Mouse (Mus musculus) hindlimb bud, embryonic 11.5 days (tissue): Measurements from ENCODE around the gene Trim63.

ENCODE experiments used
- DNase-seq: peaks from one replicate; pipeline ENCODE4 v3.0.0-alpha.2; 2012; ENCODE audit warnings: low read depth, low spot score; ENCODE audit errors: extremely low spot score

Trim63 gene

GRCm38 (mm10) chr4:134298626-134299497 is 16.1 kb upstream of the Trim63 start:
- DNase-seq, result no peak

- DNase-seq, result no peak
Observed at GRCm38 (mm10) chr4:134299498-134299810, 15.5 kb upstream of the Trim63 start.

DNA sequence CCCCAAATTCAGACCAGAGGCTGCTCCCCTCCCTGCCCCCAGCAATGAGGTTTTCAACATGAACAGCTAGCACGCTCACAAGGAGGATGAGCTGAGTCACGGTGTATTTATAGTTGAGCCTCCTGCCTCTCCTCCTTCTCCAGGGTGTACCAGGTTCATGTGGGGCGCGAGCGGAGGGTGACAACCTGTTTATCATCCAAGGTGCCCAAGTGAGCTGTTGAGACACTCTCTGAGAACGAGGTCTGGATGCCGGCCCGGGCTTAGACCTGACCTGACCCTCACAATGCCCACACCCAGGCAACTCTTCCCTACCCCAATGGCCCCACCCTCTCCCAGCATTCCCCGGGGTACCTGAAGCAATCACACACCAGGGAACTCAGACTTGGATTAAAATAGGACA is 14.6 kb upstream of the Trim63 start:
- DNase-seq, result no peak

DNA sequence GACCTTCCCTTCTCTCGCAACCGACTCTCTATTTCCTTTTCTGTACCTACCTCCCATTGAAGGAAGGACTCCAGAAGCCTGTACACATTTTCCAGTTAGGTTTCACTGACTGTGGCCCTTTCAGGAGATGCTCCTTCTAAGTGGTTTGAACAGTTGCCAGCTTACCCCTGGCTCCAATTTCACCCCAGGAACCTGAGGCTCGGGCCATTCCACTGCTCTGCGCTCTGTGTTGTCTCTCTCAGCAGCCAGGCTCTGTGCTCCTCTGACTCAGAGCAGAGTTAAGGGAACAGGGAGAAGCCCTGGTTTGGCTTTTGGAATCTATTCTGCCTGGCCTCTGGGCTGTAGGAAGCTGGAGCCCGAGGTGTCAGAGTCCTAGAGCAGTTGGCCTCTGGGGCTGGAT is 12.8 kb upstream of the Trim63 start:
- no peak for DNase-seq

- no peak for DNase-seq
Observed at GRCm38 (mm10) chr4:134306963-134307362, 8.0 kb upstream of the Trim63 start.

DNA sequence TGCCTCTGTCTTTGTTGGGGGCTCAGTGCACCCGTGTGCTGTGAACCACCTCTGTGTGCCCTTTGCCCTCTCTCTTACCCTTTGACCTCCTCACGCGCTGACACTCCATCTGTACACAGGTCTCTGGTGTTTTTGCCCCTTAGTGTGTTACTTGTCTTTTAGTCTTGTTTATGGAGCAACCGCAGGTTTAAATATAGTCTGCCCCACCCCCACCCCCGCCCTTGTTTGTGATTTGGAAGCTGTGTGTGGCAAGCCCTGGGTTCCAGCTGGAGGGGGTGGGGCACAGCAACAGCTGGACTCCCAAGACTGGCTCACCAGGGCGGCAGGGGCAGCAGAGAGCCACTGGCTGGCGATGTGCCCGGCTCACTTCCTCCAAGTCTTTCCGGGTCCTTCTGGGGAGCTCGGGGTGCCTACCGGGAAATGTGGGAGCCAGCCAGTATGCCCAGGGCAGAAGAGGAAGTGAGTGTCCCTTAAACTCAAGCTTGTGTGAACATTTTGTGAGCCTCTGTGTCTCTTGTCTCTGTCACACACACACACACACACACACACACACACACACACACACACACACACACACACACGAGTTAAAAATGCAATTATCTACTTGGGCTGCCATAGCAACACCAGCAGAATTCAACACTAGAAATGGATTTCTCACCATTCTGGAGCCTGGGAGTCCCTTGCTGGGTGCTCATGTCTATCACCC is 7.4 kb upstream of the Trim63 start:
- no peak for DNase-seq

DNA sequence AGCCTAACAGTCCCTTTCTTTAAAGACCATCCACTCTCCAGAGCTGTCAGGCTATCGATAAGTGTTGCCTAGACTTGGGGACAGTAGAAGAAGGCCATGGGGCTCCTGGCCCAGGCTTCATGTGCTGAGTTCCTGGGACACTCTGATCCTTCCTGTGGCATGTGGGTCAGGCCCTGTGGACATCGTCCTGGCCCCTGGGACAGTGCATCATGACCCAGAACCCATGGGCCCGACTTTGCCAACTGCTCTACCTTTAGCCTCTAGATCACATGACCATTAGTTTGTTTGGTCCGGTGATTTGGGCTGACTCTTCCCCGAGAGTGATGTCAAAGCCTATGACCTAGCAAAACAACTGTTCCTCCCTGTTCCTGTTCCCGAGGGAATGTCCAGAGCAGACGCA is 4.8 kb upstream of the Trim63 start:
- no peak for DNase-seq

- no peak for DNase-seq
Observed at GRCm38 (mm10) chr4:134310656-134311055, 4.3 kb upstream of the Trim63 start.

- DNase-seq, result no peak
Observed at GRCm38 (mm10) chr4:134311784-134312183, 3.1 kb upstream of the Trim63 start.

DNA sequence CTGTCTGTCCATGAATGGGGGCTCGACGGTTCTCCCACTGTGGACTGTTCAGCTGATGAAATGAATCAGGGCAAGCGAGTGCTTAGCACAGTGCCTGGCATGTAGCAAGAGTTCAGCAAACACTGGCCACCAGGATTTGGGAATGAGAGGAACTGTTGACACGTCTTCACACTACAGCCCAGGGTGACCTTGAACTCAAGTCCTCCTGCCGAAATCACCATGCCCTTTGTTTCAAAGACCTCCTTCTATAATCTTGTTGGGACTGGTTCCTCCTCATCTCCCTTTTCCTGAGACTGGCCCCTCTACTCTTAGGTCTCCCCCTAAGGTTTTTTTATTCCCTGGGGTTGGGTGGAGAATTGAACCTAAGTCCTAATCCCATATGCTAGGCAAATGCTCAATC is 2.6 kb upstream of the Trim63 start:
- DNase-seq, result no peak

GRCm38 (mm10) chr4:134312901-134313300 is 2.0 kb upstream of the Trim63 start:
- no peak for DNase-seq

DNA sequence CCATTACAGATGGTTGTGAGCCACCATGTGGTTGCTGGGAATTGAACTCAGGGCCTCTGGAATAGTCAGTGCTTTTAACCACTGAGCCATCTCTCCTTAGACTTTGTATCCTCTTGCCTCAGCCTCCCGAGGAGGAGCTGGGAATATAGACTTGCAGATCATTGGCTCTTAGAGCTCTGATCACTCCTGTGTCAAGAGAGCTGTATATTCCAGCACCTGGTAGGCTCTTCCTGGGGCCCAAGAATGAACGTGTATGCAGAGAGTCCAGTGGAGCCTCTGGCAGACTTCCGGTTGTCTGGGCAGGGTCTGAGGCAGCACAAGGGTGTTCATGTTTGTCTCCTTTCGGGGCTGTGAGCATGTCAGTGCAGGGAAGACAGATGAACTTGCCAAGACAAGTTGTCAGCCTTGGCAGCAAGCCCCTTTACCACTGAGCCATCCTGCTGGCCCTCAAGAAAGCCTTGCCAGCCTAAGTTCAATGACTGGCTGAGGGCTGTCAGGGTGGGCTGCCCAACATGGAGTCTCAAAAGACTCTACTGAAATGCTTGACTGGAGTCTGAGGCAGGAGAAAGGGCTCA is 752 bp upstream of the Trim63 start:
- no peak for DNase-seq

GRCm38 (mm10) chr4:134315470-134315869 is 550 bp downstream of the Trim63 start:
- DNase-seq, result no peak

- DNase-seq, result no peak
Observed at GRCm38 (mm10) chr4:134316390-134316789, 1.5 kb downstream of the Trim63 start.

DNA sequence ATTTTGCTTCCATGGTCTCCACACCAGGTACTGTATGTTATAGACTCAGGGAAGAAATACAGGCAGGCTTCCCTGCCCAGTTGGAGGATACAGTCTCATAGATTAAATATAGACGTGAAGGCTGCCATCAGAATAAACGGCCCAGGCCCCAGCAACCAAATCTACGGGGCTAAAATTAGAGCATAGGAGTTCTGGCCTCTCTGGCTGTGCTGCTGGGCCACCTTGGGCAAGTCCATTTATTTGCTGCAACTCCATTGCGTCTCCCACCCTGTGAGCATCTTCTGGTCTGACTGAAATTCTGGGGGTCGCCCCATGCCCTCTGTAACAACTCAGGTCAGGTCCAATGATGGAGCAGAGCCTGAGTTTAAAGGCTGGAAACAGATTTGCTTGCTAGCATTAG is 4.2 kb downstream of the Trim63 start:
- no peak for DNase-seq

GRCm38 (mm10) chr4:134319674-134320073 is 4.8 kb downstream of the Trim63 start:
- DNase-seq, result no peak

- DNase-seq, result no peak
Observed at GRCm38 (mm10) chr4:134321524-134321923, 6.6 kb downstream of the Trim63 start.

GRCm38 (mm10) chr4:134324655-134325054 is 9.7 kb downstream of the Trim63 start:
- DNase-seq, result no peak

GRCm38 (mm10) chr4:134326859-134327530 is 12.1 kb downstream of the Trim63 start:
- DNase-seq, result no peak

GRCm38 (mm10) chr4:134328151-134328550 is 13.2 kb downstream of the Trim63 start:
- no peak for DNase-seq

DNA sequence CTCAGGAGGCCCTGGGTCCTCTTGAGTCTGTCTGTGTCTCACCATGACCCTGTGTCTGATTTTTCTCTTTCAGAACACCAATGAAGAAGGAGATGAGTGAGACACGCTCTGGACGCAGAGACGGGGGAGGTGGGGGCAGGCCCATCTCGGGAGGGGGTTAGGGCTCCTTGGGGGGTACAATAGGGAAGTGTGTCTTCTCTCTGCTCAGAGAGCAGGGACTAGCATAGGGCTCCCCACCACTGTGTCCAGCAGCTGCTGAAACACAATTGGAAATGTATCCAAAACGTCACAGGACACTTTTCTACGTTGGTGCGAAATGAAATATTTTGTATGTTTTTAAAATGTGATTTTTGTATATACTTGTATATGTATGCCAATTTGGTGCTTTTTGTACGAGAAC is 13.9 kb downstream of the Trim63 start:
- DNase-seq, result no peak

GRCm38 (mm10) chr4:134330281-134330680 is 15.4 kb downstream of the Trim63 start:
- DNase-seq, result no peak
